Mouse (Mus musculus) heart, postnatal 36 days (tissue): Measurements from ENCODE around the gene Kcne3. TPM values are rescaled to one million over a fixed set of nuclear protein-coding genes. Genes with fewer than 3 reads are reported as not detected.

Experiments used
- DNase-seq, 2 experiments: peaks; one replicate each; pipeline ENCODE4 v3.0.0; 2021 to 2022
- intact Hi-C: fragments of 180-260 bp; cut with DNase I; formaldehyde crosslinking; loops from one replicate; pipeline ENCODE4 v1.15.1; 2025
- total RNA-seq, 2 experiments: library from RNA; stranded (reverse); gene quantifications; 2 replicates each; pipeline ENCODE4 v1.2.3; 2021

The Kcne3 gene
- total RNA-seq, 2 experiments from 2014 or later: 0.81 to 1.00 TPM

DNA sequence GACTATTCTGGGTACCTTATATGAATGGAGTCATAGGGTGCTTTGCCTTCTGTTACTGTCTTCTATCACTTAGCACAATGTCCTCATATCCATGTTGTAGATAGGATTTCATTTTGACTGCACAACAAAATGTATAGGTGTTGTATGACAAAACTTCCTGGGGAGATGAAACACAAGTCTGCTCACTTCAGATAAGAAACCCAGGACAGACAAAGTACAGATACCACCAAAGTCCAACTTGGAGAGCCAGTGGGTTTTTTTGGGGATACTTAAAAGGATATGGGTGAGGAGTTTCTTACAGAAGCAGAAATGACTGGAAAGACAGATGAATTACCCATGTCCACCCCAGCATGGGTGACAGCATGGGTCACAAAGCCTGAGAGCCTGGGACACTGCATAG is 57.4 kb downstream of the Kcne3 start:
- no peak for DNase-seq
- intact Hi-C loops: loop anchor here (1.0 to 2.0 kb wide), 2 partner anchors 42 to 245 kb away; no protein-coding TSS in a partner anchor

Other genes starting within 250 kb of the Kcne3 start
- gene Rnf169, start 196.1 kb upstream of the Kcne3 start, total RNA-seq: 10 to 100 TPM in 1 of 2 experiments, 1 to 10 TPM in 1; 9.0 to 10.8 TPM
- under 1 TPM in 1 of 2 experiments, not detected in 1; 0.38 TPM for gene Chrdl2, start 170.3 kb upstream of the Kcne3 start, total RNA-seq
- 10 to 100 TPM in 1 of 2 experiments, 1 to 10 TPM in 1; 9.0 to 14.0 TPM for gene Pold3, start 54.9 kb upstream of the Kcne3 start, total RNA-seq
- gene Lipt2, start 17.2 kb upstream of the Kcne3 start, total RNA-seq: 1 to 10 TPM; 5.5 to 5.7 TPM
- 1 to 10 TPM; 6.4 to 8.6 TPM for gene Pgm2l1, start 50.9 kb downstream of the Kcne3 start, total RNA-seq
- under 1 TPM; 0.27 to 0.58 TPM for gene P4ha3, start 109.0 kb downstream of the Kcne3 start, total RNA-seq
- gene C2cd3, start 195.7 kb downstream of the Kcne3 start, total RNA-seq: 1 to 10 TPM; 7.8 to 9.5 TPM
- 10 to 100 TPM; 35.6 to 37.2 TPM for gene Ppme1, start 195.8 kb downstream of the Kcne3 start, total RNA-seq